Mouse (Mus musculus) limb, embryonic 14.5 days (tissue): ENCODE results near the gene Olfr616. TPM values are rescaled to one million over a fixed set of nuclear protein-coding genes. Genes with fewer than 3 reads are reported as not detected.
"Not testable (repeated sequence)": the region's sequence is repeated elsewhere in the genome, so short reads cannot be mapped to it uniquely, and the experiment has no call there.

Experiments used
- ATAC-seq: fragments of 200-750 bp; cut with Nextera tagmentation; 2 replicates; pipeline ENCODE4 v1.8.0; 2017; ENCODE audit warnings: low read depth, moderate number of reproducible peaks, moderate TSS enrichment; ENCODE audit not compliant: low FRiP score
- DNase-seq: peaks from one replicate; pipeline ENCODE4 v3.0.0-alpha.2; 2015; ENCODE audit warnings: low spot score
- H3K27ac ChIP-seq: fragments of 300-500 bp; sonication (generic); replicated peaks from 2 replicates; pipeline ENCODE4 v1.5.1; 2014; ENCODE audit warnings: low read depth, mild to moderate bottlenecking, low read length, moderate library complexity, mixed read lengths
- H3K27me3 ChIP-seq: fragments of 300-500 bp; sonication (generic); 2 replicates; pipeline ENCODE4 v1.6.1; 2014; ENCODE audit warnings: low read length, mixed read lengths; ENCODE audit not compliant: control insufficient read depth, insufficient read depth
- H3K36me3 ChIP-seq: fragments of 300-500 bp; sonication (generic); 2 replicates; pipeline ENCODE4 v1.6.1; 2014; ENCODE audit warnings: mild to moderate bottlenecking, low read length, moderate library complexity, mixed read lengths; ENCODE audit not compliant: control insufficient read depth, insufficient read depth
- H3K4me1 ChIP-seq: fragments of 300-500 bp; sonication (generic); 2 replicates; pipeline ENCODE4 v1.6.1; 2014; ENCODE audit warnings: antibody characterized with exemption, low read length, mixed read lengths; ENCODE audit not compliant: control insufficient read depth, insufficient read depth
- H3K4me2 ChIP-seq: fragments of 300-500 bp; sonication (generic); replicated peaks from 2 replicates; pipeline ENCODE4 v1.6.1; 2014; ENCODE audit warnings: low read depth, mild to moderate bottlenecking, low read length, moderate library complexity; ENCODE audit not compliant: severe bottlenecking
- H3K4me3 ChIP-seq: fragments of 300-500 bp; sonication (generic); replicated peaks from 2 replicates; pipeline ENCODE4 v1.5.1; 2014; ENCODE audit warnings: low read length
- H3K9ac ChIP-seq: fragments of 300-500 bp; sonication (generic); 2 replicates; pipeline ENCODE4 v1.6.1; 2014; ENCODE audit warnings: mild to moderate bottlenecking, low read depth, low read length, moderate library complexity; ENCODE audit not compliant: severe bottlenecking
- H3K9me3 ChIP-seq: fragments of 300-500 bp; sonication (generic); 2 replicates; pipeline ENCODE4 v1.6.1; 2016; ENCODE audit warnings: low read length; ENCODE audit not compliant: control insufficient read depth
- POLR2A ChIP-seq: fragments of 200-500 bp; IDR thresholded peaks from 2 replicates; pipeline ENCODE4 v1.8.0; 2012; ENCODE audit warnings: inconsistent platforms, mild to moderate bottlenecking, moderate library complexity, borderline replicate concordance; ENCODE audit not compliant: insufficient read depth, insufficient read length; ENCODE audit errors: extremely low read depth
- WGBS: fragments of 180-500 bp; shearing (Covaris S2); extraction: QIAGEN DNeasy Blood & Tissue Kit; methylation state at CpG from one replicate; pipeline ENCODE4 v1.1.7; 2014; 5-methylcytosine and 5-hydroxymethylcytosine counted together
- microRNA-seq: library from miRNA; unstranded; fragments of <30 nt; microRNA quantifications from one replicate; pipeline ENCODE4, GENCODE M21; 2016
- polyA plus RNA-seq, 2 experiments: library from polyadenylated mRNA; depleted of rRNA in 1 of 2; stranded (reverse) in 1 of 2; unstranded in 1 of 2; fragments of >200 nt; fragmentation: Nextera tagmentation in 1 of 2; extraction: Ambion mirVana in 1 of 2; gene quantifications; 2 replicates each; pipeline versions ENCODE4 v1.2.1 to v1.2.3; 2012 to 2014

The Olfr616 gene
- polyA plus RNA-seq, 2 experiments: not detected

- Histone ChIP-seq H3K4me1 (no peaks in the 10 kb centered on the region), H3K4me3 (no peak within 1 kb of the TSS), H3K27ac (no peak within 1 kb of the TSS), H3K4me2 (no peak within 1 kb of the TSS), H3K36me3 (no peaks in the 10 kb centered on the region), H3K27me3 (no peaks in the 10 kb centered on the region), H3K9ac (no peak within 1 kb of the TSS), H3K9me3 (no peaks in the 10 kb centered on the region)
- no peak for ATAC-seq
- 73% methylated on average over 1 of the region's 1 CpGs for WGBS
- no peak for TF ChIP-seq POLR2A
- DNase-seq: no peak
Observed at GRCm38 (mm10) chr7:103572761-103573160, 3.8 kb upstream of the Olfr616 start, which contains the start of gene Olfr617. Gene Olfr617 (plus strand): TSS chr7:103573061.

- 79% methylated on average over 2 of the region's 2 CpGs for WGBS
- H3K27ac ChIP-seq: no peak within 1 kb of the TSS
- no peak for ATAC-seq
- no peaks in the 10 kb centered on the region for H3K4me1 ChIP-seq
- no peak within 1 kb of the TSS for H3K9ac ChIP-seq
- H3K4me3 ChIP-seq: no peak within 1 kb of the TSS
- no peaks in the 10 kb centered on the region for H3K27me3 ChIP-seq
- no peak within 1 kb of the TSS for H3K4me2 ChIP-seq
- DNase-seq: no peak
- no peaks in the 10 kb centered on the region for H3K36me3 ChIP-seq
- no peaks in the 10 kb centered on the region for H3K9me3 ChIP-seq
- no peak for TF ChIP-seq POLR2A
Observed at GRCm38 (mm10) chr7:103555779-103556178, 13.2 kb downstream of the Olfr616 start, which contains the start of gene Olfr615. Gene Olfr615 (plus strand): TSS chr7:103556079.

GRCm38 (mm10) chr7:103547774-103548173 lies 21.2 kb downstream of the Olfr616 start, which contains the start of gene Olfr613:
Gene Olfr613 (plus strand): TSS chr7:103548074.
- TF ChIP-seq POLR2A: no peak
- DNase-seq (no peak), ATAC-seq (no peak)
- H3K36me3 ChIP-seq: no peaks in the 10 kb centered on the region
- H3K4me2 ChIP-seq: no peak within 1 kb of the TSS
- H3K27me3 ChIP-seq: no peaks in the 10 kb centered on the region
- WGBS: 78% methylated on average over 2 of the region's 2 CpGs
- H3K4me1 ChIP-seq: no peaks in the 10 kb centered on the region
- H3K27ac ChIP-seq: no peak within 1 kb of the TSS
- no peaks in the 10 kb centered on the region for H3K9me3 ChIP-seq
- no peak within 1 kb of the TSS for H3K4me3 ChIP-seq
- H3K9ac ChIP-seq: no peak within 1 kb of the TSS

GRCm38 (mm10) chr7:103542617-103543016 lies 26.3 kb downstream of the Olfr616 start, which contains the start of gene Olfr612:
Gene Olfr612 (minus strand): TSS chr7:103542717.
- H3K9ac ChIP-seq, H3K4me1 ChIP-seq, H3K9me3 ChIP-seq, ATAC-seq, DNase-seq, H3K27me3 ChIP-seq, H3K4me2 ChIP-seq, H3K36me3 ChIP-seq, H3K27ac ChIP-seq, H3K4me3 ChIP-seq: not testable (repeated sequence)
- 78% methylated on average over 2 of the region's 2 CpGs for WGBS

GRCm38 (mm10) chr7:103520746-103521145 lies 48.2 kb downstream of the Olfr616 start, which contains the start of gene Olfr611:
Gene Olfr611 (minus strand): TSS chr7:103520846.
- not testable (repeated sequence) for H3K9me3 ChIP-seq, DNase-seq, H3K27me3 ChIP-seq, H3K27ac ChIP-seq, H3K36me3 ChIP-seq, H3K4me3 ChIP-seq, H3K4me1 ChIP-seq, H3K4me2 ChIP-seq, ATAC-seq, H3K9ac ChIP-seq
- WGBS: 74% methylated on average over 1 of the region's 1 CpGs

Small RNAs within 50 kb of the gene (microRNA-seq; reads per million reads assigned to microRNA genes)
- gene Gm26506: not detected

Other genes with a start within 250 kb of the Olfr616 start
Only the 30 nearest of the 32 such genes appear.
- not detected in 2 replicates for gene Olfr599, start 233.2 kb downstream of the Olfr616 start, polyA plus RNA-seq (2012; rRNA removed)
- gene Olfr599, start 233.2 kb downstream of the Olfr616 start, polyA plus RNA-seq (2014; fragmentation: Nextera tagmentation; extraction: Ambion mirVana): not detected in 2 replicates
- not detected in 2 replicates for gene Olfr600, start 219.5 kb downstream of the Olfr616 start, polyA plus RNA-seq (2012; rRNA removed)
- not detected in 2 replicates for gene Olfr600, start 219.5 kb downstream of the Olfr616 start, polyA plus RNA-seq (2014; fragmentation: Nextera tagmentation; extraction: Ambion mirVana)
- gene Olfr601, start 206.5 kb downstream of the Olfr616 start, polyA plus RNA-seq (2012; rRNA removed): not detected in 2 replicates
- not detected in 2 replicates for gene Olfr601, start 206.5 kb downstream of the Olfr616 start, polyA plus RNA-seq (2014; fragmentation: Nextera tagmentation; extraction: Ambion mirVana)
- gene Olfr603, start 183.0 kb downstream of the Olfr616 start, polyA plus RNA-seq (2012; rRNA removed): not detected in 2 replicates
- gene Olfr603, start 183.0 kb downstream of the Olfr616 start, polyA plus RNA-seq (2014; fragmentation: Nextera tagmentation; extraction: Ambion mirVana): not detected in 2 replicates
- not detected in 2 replicates for gene Usp17lc, start 154.1 kb downstream of the Olfr616 start, polyA plus RNA-seq (2012; rRNA removed)
- not detected in 2 replicates for gene Usp17lc, start 154.1 kb downstream of the Olfr616 start, polyA plus RNA-seq (2014; fragmentation: Nextera tagmentation; extraction: Ambion mirVana)
- not detected in 2 replicates for gene Olfr605, start 123.7 kb downstream of the Olfr616 start, polyA plus RNA-seq (2012; rRNA removed)
- not detected in 2 replicates for gene Olfr605, start 123.7 kb downstream of the Olfr616 start, polyA plus RNA-seq (2014; fragmentation: Nextera tagmentation; extraction: Ambion mirVana)
- not detected in 2 replicates for gene Olfr606, start 120.1 kb downstream of the Olfr616 start, polyA plus RNA-seq (2012; rRNA removed)
- not detected in 2 replicates for gene Olfr606, start 120.1 kb downstream of the Olfr616 start, polyA plus RNA-seq (2014; fragmentation: Nextera tagmentation; extraction: Ambion mirVana)
- not detected in 2 replicates for gene Olfr607, start 105.0 kb downstream of the Olfr616 start, polyA plus RNA-seq (2012; rRNA removed)
- gene Olfr607, start 105.0 kb downstream of the Olfr616 start, polyA plus RNA-seq (2014; fragmentation: Nextera tagmentation; extraction: Ambion mirVana): not detected in 2 replicates
- not detected in 2 replicates for gene Olfr608, start 99.3 kb downstream of the Olfr616 start, polyA plus RNA-seq (2012; rRNA removed)
- not detected in 2 replicates for gene Olfr608, start 99.3 kb downstream of the Olfr616 start, polyA plus RNA-seq (2014; fragmentation: Nextera tagmentation; extraction: Ambion mirVana)
- gene Olfr609, start 71.1 kb downstream of the Olfr616 start, polyA plus RNA-seq (2012; rRNA removed): not detected in 2 replicates
- not detected in 2 replicates for gene Olfr609, start 71.1 kb downstream of the Olfr616 start, polyA plus RNA-seq (2014; fragmentation: Nextera tagmentation; extraction: Ambion mirVana)
- not detected in 2 replicates for gene Olfr610, start 57.0 kb downstream of the Olfr616 start, polyA plus RNA-seq (2012; rRNA removed)
- not detected in 2 replicates for gene Olfr610, start 57.0 kb downstream of the Olfr616 start, polyA plus RNA-seq (2014; fragmentation: Nextera tagmentation; extraction: Ambion mirVana)
- not detected in 2 replicates for gene Olfr611, start 48.3 kb downstream of the Olfr616 start, polyA plus RNA-seq (2012; rRNA removed)
- gene Olfr611, start 48.3 kb downstream of the Olfr616 start, polyA plus RNA-seq (2014; fragmentation: Nextera tagmentation; extraction: Ambion mirVana): not detected in 2 replicates
- gene Olfr612, start 26.4 kb downstream of the Olfr616 start, polyA plus RNA-seq (2012; rRNA removed): not detected in 2 replicates
- gene Olfr612, start 26.4 kb downstream of the Olfr616 start, polyA plus RNA-seq (2014; fragmentation: Nextera tagmentation; extraction: Ambion mirVana): not detected in 2 replicates
- not detected in 2 replicates for gene Olfr613, start 21.1 kb downstream of the Olfr616 start, polyA plus RNA-seq (2012; rRNA removed)
- gene Olfr613, start 21.1 kb downstream of the Olfr616 start, polyA plus RNA-seq (2014; fragmentation: Nextera tagmentation; extraction: Ambion mirVana): not detected in 2 replicates
- gene Olfr615, start 13.1 kb downstream of the Olfr616 start, polyA plus RNA-seq (2012; rRNA removed): not detected in 2 replicates
- gene Olfr615, start 13.1 kb downstream of the Olfr616 start, polyA plus RNA-seq (2014; fragmentation: Nextera tagmentation; extraction: Ambion mirVana): not detected in 2 replicates
- gene Olfr617, start 3.9 kb upstream of the Olfr616 start, polyA plus RNA-seq (2012; rRNA removed): not detected in 2 replicates
- gene Olfr617, start 3.9 kb upstream of the Olfr616 start, polyA plus RNA-seq (2014; fragmentation: Nextera tagmentation; extraction: Ambion mirVana): not detected in 2 replicates
- not detected in 2 replicates for gene Olfr618, start 21.0 kb upstream of the Olfr616 start, polyA plus RNA-seq (2012; rRNA removed)
- not detected in 2 replicates for gene Olfr618, start 21.0 kb upstream of the Olfr616 start, polyA plus RNA-seq (2014; fragmentation: Nextera tagmentation; extraction: Ambion mirVana)
- not detected in 2 replicates for gene Olfr619, start 31.4 kb upstream of the Olfr616 start, polyA plus RNA-seq (2012; rRNA removed)
- not detected in 2 replicates for gene Olfr619, start 31.4 kb upstream of the Olfr616 start, polyA plus RNA-seq (2014; fragmentation: Nextera tagmentation; extraction: Ambion mirVana)
- not detected in 2 replicates for gene Olfr620, start 43.4 kb upstream of the Olfr616 start, polyA plus RNA-seq (2012; rRNA removed)
- gene Olfr620, start 43.4 kb upstream of the Olfr616 start, polyA plus RNA-seq (2014; fragmentation: Nextera tagmentation; extraction: Ambion mirVana): not detected in 2 replicates
- not detected in 2 replicates for gene Olfr622, start 73.6 kb upstream of the Olfr616 start, polyA plus RNA-seq (2012; rRNA removed)
- not detected in 2 replicates for gene Olfr622, start 73.6 kb upstream of the Olfr616 start, polyA plus RNA-seq (2014; fragmentation: Nextera tagmentation; extraction: Ambion mirVana)
- not detected in 2 replicates for gene Olfr623, start 94.6 kb upstream of the Olfr616 start, polyA plus RNA-seq (2012; rRNA removed)
- gene Olfr623, start 94.6 kb upstream of the Olfr616 start, polyA plus RNA-seq (2014; fragmentation: Nextera tagmentation; extraction: Ambion mirVana): not detected in 2 replicates
- 0.03 TPM in 1 of 2 replicates, not detected in the other for gene Olfr624, start 102.0 kb upstream of the Olfr616 start, polyA plus RNA-seq (2012; rRNA removed)
- 0.06 and 0.07 TPM in 2 replicates for gene Olfr624, start 102.0 kb upstream of the Olfr616 start, polyA plus RNA-seq (2014; fragmentation: Nextera tagmentation; extraction: Ambion mirVana)
- not detected in 2 replicates for gene Olfr625-ps1, start 113.6 kb upstream of the Olfr616 start, polyA plus RNA-seq (2012; rRNA removed)
- not detected in 2 replicates for gene Olfr625-ps1, start 113.6 kb upstream of the Olfr616 start, polyA plus RNA-seq (2014; fragmentation: Nextera tagmentation; extraction: Ambion mirVana)
- not detected in 2 replicates for gene Olfr243, start 145.5 kb upstream of the Olfr616 start, polyA plus RNA-seq (2012; rRNA removed)
- not detected in 2 replicates for gene Olfr243, start 145.5 kb upstream of the Olfr616 start, polyA plus RNA-seq (2014; fragmentation: Nextera tagmentation; extraction: Ambion mirVana)
- not detected in 2 replicates for gene Olfr628, start 161.2 kb upstream of the Olfr616 start, polyA plus RNA-seq (2012; rRNA removed)
- gene Olfr628, start 161.2 kb upstream of the Olfr616 start, polyA plus RNA-seq (2014; fragmentation: Nextera tagmentation; extraction: Ambion mirVana): not detected in 2 replicates
- not detected in 2 replicates for gene Olfr629, start 175.8 kb upstream of the Olfr616 start, polyA plus RNA-seq (2012; rRNA removed)
- not detected in 2 replicates for gene Olfr629, start 175.8 kb upstream of the Olfr616 start, polyA plus RNA-seq (2014; fragmentation: Nextera tagmentation; extraction: Ambion mirVana)
- gene Olfr630, start 188.2 kb upstream of the Olfr616 start, polyA plus RNA-seq (2012; rRNA removed): not detected in 2 replicates
- gene Olfr630, start 188.2 kb upstream of the Olfr616 start, polyA plus RNA-seq (2014; fragmentation: Nextera tagmentation; extraction: Ambion mirVana): not detected in 2 replicates
- gene Olfr69, start 202.5 kb upstream of the Olfr616 start, polyA plus RNA-seq (2012; rRNA removed): not detected in 2 replicates
- gene Olfr69, start 202.5 kb upstream of the Olfr616 start, polyA plus RNA-seq (2014; fragmentation: Nextera tagmentation; extraction: Ambion mirVana): not detected in 2 replicates
- not detected in 2 replicates for gene Olfr68, start 210.6 kb upstream of the Olfr616 start, polyA plus RNA-seq (2012; rRNA removed)
- not detected in 2 replicates for gene Olfr68, start 210.6 kb upstream of the Olfr616 start, polyA plus RNA-seq (2014; fragmentation: Nextera tagmentation; extraction: Ambion mirVana)
- 0.03 TPM in 1 of 2 replicates, not detected in the other for gene Olfr67, start 222.7 kb upstream of the Olfr616 start, polyA plus RNA-seq (2012; rRNA removed)
- not detected in 2 replicates for gene Olfr67, start 222.7 kb upstream of the Olfr616 start, polyA plus RNA-seq (2014; fragmentation: Nextera tagmentation; extraction: Ambion mirVana)